In genomic region chr11:97654210-97654609, GRCm38 (mm10) we compare ENCODE assay signal across 1 mouse cellular context.
TF ChIP-seq lines count a peak whose summit lies in the region.

No protein-coding gene starts in this region.

TF ChIP-seq in CH12.LX, 34 proteins besides CTCF, POLR2A, EP300 and RAD21:
- TF ChIP-seq MYC (IDR thresholded peaks at IDR 0.05; ENCODE audit: low read depth, low read length) = no peak
- TF ChIP-seq USF2 (conservative IDR thresholded peaks at IDR 0.05; ENCODE audit: low read depth, low read length) = no peak
- TF ChIP-seq MAX (IDR thresholded peaks at IDR 0.05; ENCODE audit: low read length) = no peak
- no peak for TF ChIP-seq KAT2A (IDR thresholded peaks at IDR 0.05; ENCODE audit: insufficient replicate concordance, low read length)
- no peak for TF ChIP-seq NRF1 (IDR thresholded peaks at IDR 0.05; ENCODE audit: low read depth, low read length)
- TF ChIP-seq JUND (conservative IDR thresholded peaks at IDR 0.05; ENCODE audit: low read depth, low read length) = peak; percentile 84
- TF ChIP-seq ETS1 (conservative IDR thresholded peaks at IDR 0.05; ENCODE audit: low read depth, low read length) = no peak
- no peak for TF ChIP-seq TBP (conservative IDR thresholded peaks at IDR 0.05; ENCODE audit: low read depth, low read length)
- TF ChIP-seq JUN (IDR thresholded peaks at IDR 0.05; ENCODE audit: insufficient read depth, low read depth, low read length) = peak; percentile 60; the same call in 1 of the 2 replicates
- TF ChIP-seq GABPA (IDR thresholded peaks at IDR 0.05; ENCODE audit: insufficient replicate concordance, low read depth, low read length) = no peak
